Mouse (Mus musculus) left cerebral cortex, adult 8-10 months (tissue): ENCODE data around the gene Adam17. TPM values are rescaled to one million over a fixed set of nuclear protein-coding genes. Genes with fewer than 3 reads are reported as not detected.
"Not testable (repeated sequence)": the region's sequence is repeated elsewhere in the genome, so short reads cannot be mapped to it uniquely, and the experiment has no call there.

Experiments
- DNase-seq, 2 experiments: peaks; one replicate each; pipeline ENCODE4 v3.0.0; 2022; ENCODE audit warnings: low spot score in 2 of 2
- total RNA-seq, 4 experiments: library from RNA; stranded (reverse); gene quantifications; 2 replicates each; pipeline ENCODE4 v1.2.4; 2022

Adam17 gene
- 10 to 100 TPM; 14.5 to 18.1 (median 16.6) TPM for total RNA-seq

DNA sequence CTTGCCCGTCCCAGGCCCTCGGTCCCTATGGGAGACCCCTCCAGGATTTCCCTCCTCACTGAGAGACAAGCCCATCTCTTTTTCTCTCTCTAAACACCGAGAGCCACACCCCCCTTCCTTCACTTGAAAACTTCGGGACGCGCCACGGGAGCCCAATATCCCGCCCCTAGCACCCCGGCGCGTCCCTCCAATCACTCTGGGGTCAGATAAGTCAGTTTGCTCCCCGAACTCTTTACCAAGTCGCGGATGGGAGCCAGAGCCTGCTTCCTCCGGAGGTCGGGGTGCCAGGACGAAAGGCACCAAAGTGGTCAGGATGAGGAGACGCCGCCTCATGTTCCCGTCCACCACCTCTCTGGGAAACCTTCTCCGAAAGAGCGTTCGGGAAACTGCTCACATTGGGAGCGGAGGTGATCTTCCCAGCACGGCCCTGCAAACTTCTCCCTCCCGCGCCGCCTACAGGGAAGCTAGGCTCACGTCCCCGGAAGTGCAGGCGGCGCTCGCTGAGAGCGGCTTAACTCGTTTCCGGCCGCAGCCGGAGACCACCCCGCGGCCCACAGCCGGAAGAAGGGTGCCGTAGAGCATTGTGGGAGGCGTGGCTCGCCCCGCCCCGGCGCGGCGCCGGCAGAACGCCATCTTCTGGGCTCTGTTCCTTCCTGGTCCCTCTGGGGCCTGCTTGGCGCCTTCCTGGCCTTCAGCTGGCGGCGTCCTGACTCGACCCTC, at the start of gene Adam17:
Gene Adam17, minus strand, starts transcription at position 533 of the 720 bp plus-strand sequence.
- DNase-seq, result peak; percentile 91 to 95

DNA sequence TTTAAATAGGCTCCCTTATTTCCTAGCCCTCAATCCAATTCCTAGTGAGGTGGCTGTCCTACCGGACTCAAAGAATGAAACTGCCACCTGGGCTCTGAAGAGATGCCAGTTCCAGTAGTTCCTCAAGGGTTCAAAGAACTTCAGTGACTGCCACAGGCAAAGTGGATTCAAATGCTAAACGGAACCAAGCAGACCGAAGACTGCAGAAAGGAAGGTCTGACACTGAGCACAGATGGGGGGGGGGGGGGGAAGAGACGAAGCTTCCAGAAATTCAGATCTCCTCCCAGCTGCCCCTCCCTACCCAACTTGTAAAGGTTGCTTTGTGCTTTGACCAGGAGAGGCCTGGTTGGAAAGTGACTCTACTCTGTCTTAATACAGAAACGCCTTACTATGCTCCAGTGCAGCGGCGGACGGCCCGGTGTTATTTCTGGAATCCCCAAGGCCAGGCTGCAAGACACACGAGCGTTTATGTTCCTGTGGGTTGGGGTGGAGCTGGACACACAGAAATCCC, 45.2 kb upstream of the Adam17 start:
- peak in 1 of 2 experiments; percentile 25 for DNase-seq

DNA sequence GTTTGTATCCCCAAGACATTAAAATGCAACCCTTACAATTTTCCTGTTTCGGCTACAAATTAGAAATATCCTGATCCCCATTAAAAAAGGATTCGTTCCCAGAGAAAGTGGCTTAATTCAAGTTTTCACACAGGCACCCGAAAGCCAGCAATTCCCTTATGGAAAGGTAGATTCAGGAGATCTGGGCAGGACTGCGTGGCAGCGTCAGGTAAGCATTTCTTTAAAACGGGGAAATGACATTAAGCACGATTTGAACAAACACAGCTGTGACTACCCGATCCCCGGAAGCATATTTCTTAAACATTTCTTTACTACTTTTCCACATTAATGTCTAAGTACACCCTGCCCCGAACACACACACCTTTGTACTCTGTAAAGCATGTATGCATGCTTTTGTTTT, 44.7 kb upstream of the Adam17 start:
- no peak for DNase-seq

DNA sequence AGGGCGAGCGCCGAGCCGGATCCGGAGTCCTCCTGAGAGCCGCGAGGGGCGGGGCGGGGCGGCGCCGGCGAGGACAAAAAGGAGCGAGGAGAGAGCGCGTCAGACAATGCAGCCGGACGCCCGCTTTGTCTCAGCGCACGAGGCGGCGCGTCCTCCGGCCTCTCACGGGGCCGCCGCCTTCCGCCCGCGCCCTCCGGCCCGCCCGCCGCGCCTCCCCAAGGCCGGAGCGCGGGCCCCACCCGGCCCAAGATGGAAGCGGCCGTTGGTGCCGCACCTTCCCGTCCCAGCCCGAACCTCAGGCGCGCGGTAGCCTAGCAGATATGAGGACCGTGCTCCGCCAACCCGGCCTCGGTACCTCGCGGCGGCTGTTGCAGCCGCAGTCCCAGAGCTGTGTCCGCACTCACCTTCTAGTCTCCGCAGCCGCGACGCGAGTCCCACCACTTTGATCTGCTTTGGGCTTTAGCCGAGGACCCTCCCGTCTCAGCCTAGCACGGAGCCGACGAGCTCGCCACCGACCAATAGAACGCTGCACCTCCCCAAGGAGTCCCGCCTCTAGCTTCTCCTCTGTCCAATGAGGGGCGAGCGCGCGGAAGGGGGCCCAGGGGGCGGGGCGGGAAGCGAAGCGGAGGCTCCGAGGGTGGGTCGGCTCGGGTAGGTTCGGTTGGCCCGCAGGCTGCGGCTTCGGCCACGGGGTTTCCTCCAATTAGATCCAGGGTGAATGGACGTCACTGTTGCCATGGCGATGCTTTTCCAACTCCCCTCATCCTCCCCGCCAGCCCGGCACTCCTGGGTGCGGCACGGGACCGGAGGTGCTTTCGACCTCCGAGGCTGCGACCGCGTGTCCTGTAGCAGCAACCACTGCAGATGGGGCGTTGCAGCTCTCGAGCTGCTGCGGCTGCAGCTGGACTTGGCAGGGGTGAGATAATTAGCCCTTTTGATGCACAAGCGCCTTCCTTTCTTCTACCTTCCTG, 44.0 kb upstream of the Adam17 start, which contains the start of gene Ywhaq:
Gene Ywhaq, minus strand, starts transcription at position 538 of the 971 bp plus-strand sequence.
- peak; percentile 87 to 98 for DNase-seq

DNA sequence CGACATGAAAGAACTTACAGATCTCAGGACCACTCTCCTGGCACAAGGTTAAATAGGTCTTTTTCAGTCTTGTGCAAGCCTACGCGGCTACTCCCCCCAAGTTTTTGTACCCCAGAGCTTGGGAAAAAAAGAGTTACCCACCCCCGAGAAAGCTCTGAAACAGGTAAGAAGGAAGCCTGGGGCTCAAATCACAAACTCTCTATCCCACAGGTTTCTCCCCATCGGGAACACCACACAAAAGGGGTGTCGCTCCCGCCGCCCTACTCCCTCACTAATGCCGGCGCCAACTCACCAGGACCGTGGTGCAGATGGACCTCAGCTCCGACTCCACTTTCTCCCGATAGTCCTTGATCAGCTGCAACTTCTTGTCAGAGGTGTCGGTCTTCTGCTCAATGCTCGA, 43.1 kb upstream of the Adam17 start:
- DNase-seq, result no peak

DNA sequence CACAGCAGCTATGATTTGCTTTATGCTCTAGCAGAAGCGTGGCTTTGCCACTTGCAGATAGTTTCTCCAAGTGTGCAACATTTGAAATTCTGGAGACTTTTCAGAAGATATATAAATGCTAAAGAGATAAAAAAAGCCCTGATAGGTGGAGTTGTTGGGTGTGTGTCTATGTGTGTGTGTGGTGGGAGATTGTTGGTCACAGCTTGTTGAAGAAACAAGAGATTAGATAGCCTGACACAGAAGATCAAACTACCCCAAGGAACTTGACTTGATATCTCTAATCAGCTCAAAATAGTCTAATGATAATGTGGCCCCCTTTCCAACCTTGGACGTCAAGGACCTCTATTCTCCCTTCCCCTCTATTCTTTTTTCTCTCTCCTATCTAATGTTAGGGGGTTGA, 37.2 kb upstream of the Adam17 start:
- no peak for DNase-seq

DNA sequence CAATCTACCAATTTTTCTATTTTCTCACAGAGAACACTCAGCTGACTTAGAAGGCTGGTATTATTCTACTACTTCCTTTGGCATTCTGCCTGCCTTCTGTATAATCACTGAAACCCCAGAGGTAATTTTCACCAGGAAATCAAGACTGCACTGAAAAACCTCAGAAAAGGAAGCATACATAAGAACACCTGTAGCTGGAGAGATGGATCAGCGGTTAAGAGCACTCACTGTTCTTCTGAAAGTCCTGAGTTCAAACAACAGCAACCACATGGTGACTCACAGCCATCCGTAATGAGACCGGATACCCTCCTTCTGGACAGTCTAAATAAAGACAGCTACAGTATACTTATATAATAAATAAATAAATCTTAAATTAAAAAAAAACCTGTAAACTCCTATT, 36.2 kb upstream of the Adam17 start:
- DNase-seq, result no peak

DNA sequence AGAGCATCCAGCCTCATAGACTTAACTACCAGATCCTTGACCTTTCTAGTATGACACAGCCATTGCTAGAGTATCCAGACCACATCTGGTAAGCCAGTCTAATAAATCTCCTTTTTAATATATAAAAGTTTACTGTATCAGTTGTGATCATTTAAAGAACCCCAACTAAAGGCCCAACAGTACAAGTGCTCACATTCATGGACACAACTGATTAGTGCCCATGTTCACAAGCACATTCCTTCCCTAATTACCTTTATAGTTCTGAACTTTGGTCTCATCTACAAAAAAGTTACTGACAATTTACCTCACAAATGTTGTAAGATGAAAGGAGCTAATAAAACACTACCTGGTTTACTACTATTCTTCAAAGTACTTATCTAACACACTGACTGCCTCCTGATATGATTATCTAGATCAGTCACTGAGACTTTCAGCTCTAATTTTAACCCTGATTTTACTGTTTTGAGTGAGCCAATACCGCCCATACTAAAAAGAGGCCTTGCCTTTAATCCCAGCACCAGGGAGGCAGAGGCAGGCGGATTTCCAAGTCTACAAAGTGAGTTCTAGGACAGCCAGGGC, 35.4 kb upstream of the Adam17 start:
- DNase-seq, result no peak

DNA sequence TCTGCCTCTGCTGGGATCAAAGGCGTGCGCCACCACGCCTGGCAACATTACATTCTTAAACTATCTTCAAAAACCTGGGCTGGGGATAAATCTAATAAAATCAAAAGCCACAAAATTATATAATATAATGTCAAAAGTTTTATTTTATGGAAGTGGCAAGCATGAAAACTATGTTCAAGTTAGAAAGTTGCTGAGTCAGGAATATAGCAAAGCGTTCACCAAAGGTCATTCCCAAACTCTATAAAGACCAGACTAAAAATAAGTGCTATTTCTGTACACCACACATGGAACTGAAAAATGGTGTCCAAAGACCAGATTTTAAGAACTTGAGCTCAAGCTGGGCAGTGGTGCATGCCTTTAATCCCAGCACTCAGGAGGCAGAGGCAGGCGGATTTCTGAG, 29.3 kb upstream of the Adam17 start:
- DNase-seq, result no peak

DNA sequence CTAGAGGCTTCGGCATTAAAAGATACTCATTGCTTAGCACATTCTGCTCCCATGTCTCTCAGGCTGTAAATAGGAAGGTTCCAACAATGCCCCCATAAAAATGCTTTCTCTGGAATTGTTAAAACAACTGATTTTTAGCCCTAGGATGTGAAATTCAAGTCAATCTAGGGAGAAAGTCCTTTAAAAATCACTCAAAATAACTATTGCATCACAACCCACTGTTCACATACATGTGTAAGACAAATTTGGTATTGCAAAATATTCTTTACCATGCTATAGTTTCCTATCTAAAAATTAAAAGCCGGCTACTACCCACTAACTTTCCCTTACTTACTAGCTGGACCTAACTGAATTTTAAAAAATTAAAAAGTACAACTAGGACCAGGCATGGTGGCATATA, 12.8 kb upstream of the Adam17 start:
- no peak for DNase-seq

DNA sequence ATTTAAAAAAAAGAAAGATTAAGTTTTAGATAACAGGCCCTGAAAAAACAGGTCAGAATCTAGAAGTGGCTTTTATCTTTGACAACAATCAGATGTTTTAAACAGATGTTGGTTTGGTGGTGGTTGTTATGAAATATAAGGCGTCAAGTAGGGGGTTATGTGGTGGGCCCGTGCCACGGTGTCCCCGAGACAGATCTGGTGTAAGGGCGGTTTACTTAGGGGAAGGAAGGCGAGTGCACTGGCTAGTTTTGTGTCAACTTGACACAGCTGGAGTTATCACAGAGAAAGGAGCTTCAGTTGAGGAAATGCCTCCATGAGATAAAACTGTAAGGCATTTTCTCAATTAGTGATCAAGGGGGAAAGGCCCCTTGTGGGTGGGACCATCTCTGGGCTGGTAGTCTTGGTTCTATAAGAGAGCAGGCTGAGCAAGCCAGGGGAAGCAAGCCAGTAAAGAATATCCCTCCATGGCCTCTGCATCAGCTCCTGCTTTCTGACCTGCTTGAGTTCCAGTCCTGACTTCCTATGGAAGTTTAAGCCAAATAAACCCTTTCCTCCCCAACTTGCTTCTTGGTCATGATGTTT, 5.4 kb upstream of the Adam17 start:
- DNase-seq, result not testable (repeated sequence)

DNA sequence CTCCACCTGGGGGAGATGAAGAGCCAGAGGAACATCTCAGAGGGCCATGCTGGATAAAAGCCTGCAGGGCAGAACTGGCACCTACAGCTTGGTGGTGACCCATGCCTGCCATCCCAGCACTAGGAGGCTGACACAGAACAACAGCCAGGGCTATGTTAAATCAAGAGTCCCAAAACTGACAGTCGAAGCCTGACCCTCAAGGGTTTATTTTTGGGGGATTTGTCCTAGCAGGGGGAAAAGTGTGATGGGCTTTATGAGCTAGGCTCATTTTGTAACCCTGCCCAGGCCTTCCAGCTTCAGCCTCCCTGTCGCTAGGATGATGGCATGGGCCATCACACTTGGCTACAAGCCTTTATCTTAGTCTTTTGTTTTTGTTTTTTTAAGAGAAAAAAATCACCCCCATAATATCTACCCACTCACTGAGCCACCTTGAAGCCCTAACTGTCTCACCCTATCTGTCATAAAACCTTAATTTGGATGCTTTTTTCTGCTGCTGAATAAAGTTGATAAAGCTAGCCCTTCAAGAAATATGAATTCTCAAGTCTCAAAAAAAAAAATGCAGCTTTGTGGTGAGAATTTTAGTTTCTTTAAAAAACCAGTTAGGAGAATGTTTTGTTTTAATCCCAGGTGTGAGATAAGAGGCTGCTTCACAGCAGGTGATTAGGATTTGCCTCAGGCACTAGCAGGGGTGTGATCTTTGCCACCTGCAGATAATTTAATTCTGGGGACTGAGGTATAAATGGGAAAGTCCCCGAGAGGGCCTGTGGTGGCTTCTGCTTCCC, 2.1 kb upstream of the Adam17 start:
- no peak for DNase-seq

DNA sequence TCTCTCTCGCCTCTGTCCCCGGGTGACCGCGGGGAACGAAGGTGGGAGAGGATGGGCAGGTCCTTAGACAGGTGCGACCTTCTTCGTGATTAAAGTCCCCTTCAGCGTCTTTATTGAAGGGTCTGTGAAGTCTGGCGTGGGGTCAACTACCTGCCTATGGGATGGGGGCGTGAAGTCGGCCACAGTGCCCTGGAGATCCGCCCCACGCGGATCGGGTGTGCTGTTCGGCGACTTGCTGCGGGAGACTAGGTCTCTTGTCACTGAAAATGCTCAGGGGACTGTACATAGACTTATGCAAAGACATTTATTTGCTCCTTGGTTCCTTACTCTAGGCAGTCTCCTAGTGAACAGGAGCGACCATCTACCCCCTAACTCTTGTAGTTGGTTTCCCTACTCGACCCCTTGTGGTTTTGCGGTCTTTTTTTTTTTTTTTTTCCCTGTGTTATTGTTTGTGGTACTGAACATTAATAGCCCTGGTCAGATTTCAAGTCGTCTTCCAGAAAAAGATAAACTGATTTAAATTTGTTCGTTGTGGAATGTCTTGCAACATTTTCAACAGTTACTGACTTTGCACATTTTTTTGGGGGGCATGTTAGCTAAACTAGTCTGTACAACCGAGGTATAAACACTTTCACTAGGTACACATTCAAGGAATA, 516 bp upstream of the Adam17 start:
- no peak for DNase-seq

DNA sequence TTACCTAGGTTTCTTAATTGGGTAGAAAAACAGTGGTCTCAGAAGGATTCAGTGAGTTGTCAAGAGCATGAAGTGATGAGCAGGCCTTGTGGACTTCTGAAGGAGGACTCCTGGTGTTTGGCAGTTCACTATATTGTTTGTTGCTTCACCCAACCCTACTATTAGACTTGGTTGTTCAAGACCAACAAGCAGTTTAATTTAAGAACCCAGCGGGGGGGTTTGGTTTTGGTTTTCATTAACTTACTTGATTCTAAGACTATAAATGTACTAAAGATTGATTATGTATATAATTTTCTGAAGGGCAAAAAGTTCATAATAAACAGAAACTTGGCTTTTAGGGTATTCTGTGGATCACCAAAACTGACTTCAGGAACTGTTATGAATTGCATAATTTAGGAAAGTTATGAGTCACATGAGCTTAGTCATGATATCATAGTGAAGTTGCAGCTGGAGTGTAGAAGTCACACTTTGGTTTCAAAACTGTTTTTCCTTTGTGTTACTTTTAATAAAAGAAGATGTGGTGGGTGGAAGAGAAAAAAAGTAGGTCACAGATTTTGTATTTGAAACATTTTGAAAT, 3.3 kb downstream of the Adam17 start:
- DNase-seq, result no peak

DNA sequence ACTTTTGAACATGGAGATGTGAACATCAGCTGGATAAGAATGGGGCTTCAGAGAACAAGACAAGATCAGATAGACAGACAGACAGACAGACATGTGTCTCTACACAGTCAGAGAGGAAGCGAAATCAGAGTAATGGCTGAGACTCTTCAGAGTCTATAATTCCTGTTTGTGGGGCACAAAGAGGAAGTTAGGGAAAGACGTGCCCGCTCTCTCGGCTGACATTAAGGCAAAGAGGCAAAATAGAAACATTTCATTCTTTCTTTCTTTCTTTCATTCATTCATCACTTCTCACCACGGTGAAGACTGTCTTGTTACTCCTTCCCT, 4.4 kb downstream of the Adam17 start:
- DNase-seq, result no peak

DNA sequence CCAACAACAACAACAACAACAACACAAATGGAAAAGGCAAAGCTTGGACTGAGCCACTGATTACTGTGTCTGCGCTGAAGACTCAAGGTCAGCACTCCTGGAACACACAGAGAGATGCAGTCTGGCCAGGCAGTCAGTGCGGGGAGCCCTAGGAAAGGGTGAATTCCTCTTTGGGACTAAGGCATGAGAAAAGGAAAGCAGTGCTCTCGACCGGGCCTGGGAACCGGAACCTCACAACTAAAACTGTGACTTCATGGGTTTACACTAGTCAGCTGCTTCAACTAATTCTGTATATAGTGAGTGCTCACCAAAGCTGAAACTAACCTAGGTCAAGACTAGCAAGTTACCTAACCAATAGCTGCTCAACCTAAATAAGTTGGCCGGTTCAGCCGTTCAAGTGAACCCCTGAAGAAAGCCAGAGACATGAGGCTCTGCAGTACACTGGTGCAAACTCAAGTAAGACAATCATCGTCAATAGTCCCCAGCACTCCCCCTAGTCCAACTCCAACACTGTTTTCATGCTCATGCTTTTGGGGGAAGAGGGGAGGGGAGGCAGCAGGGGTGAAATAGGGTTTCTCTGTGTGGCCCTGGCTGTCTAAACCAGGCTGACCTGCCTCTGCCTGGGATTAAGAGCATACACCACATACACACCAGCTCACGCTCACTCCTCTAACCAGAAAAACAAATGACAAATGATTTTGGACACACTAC, 4.9 kb downstream of the Adam17 start:
- DNase-seq, result no peak

DNA sequence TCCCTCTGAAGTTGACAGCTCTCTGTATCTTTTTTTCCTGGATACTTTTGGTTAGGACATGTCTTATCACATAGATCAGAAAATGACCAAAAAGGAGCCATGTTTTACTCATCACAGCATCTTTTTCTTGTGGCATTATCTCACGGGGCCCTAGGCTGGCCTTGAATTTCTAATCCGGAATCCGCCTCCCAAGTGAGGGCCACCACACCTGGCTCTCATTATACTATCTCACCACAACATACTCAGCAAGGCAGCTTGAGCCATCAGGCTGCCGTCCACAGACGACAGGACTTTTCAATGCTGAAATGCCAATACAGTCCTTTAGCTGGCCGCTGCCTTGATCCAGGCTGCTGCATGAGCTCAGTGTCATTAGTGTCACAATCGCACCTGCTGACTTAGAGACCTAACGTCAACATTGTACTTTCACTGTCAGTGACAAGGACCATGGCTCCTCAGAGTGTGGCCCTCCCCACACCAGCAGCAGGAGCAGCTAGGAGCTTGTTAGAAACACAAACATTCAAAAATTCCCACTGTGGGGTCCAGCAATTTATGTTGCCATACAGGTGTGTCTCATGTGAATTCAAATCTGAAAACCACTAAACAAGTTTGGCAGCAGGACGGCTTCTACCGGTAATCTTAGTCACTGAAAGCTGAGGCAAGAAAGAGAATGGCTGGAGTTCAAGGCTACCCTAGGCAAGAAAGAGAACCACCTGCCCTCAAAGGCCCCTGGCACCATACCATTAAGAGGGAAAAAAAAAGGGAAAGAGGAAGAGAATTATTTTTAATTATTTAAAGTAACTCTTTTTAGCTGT, 8.6 kb downstream of the Adam17 start:
- DNase-seq, result no peak

DNA sequence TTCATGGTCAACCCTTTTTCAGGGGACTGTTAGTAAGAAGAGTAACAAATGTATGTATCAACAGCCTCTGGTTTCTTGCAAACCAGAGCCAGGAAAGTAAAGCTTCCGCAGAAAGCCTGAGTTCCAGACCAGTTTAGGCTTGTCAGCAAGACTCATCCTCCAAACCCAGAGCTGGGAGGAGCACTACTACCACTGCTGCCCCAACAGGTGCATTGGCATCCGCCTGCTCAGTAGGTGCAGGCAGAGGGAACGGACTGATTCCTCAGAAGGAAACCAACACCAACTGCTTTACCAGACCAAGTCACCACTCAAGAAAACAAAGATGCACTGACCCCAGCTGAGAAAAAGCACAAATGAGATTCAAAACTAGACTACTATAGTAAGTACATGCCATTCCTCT, 10.2 kb downstream of the Adam17 start:
- no peak for DNase-seq
